Mouse (Mus musculus) thymus, adult 2 months (tissue): ENCODE measurements around the gene Jph4. TPM values are rescaled to one million over a fixed set of nuclear protein-coding genes. Genes with fewer than 3 reads are reported as not detected.

Experiments used
- DNase-seq: peaks from one replicate; pipeline ENCODE4 v3.0.0; 2021
- H3K27ac ChIP-seq: fragments of 200-500 bp; 2 replicates; pipeline ENCODE4 v1.5.1; 2012; ENCODE audit warnings: low read length, control low read depth; ENCODE audit not compliant: control insufficient read depth, insufficient read depth
- H3K27me3 ChIP-seq: fragments of 200-500 bp; 2 replicates; pipeline ENCODE4 v1.6.1; 2012; ENCODE audit warnings: mild to moderate bottlenecking, low read length, moderate library complexity, mixed read lengths; ENCODE audit not compliant: control insufficient read depth, insufficient read depth
- H3K36me3 ChIP-seq: fragments of 200-500 bp; 2 replicates; pipeline ENCODE4 v1.6.1; 2012; ENCODE audit warnings: mild to moderate bottlenecking, low read length, moderate library complexity; ENCODE audit not compliant: control insufficient read depth, insufficient read depth
- H3K4me1 ChIP-seq: fragments of 200-500 bp; replicated peaks from 2 replicates; pipeline ENCODE4 v1.6.1; 2012; ENCODE audit warnings: low read length; ENCODE audit not compliant: control insufficient read depth, insufficient read depth
- H3K4me3 ChIP-seq: fragments of 200-500 bp; 2 replicates; pipeline ENCODE4 v1.5.1; 2012; ENCODE audit warnings: mild to moderate bottlenecking, low read length, control low read depth, moderate library complexity; ENCODE audit not compliant: control insufficient read depth, insufficient read depth
- CTCF ChIP-seq: fragments of 200-500 bp; IDR thresholded peaks from 2 replicates; pipeline ENCODE4 v1.5.1; 2012; ENCODE audit warnings: mild to moderate bottlenecking, control low read depth, low read length, moderate library complexity, borderline replicate concordance; ENCODE audit not compliant: control insufficient read depth, poor library complexity, insufficient read depth; ENCODE audit errors: extremely low read depth
- POLR2A ChIP-seq: fragments of 200-500 bp; IDR thresholded peaks from 2 replicates; pipeline ENCODE4 v1.6.1; 2012; ENCODE audit warnings: mild to moderate bottlenecking, low read length, control low read depth, moderate library complexity; ENCODE audit not compliant: control insufficient read depth, poor library complexity, insufficient read depth; ENCODE audit errors: extremely low read depth
- WGBS: fragments of 180-500 bp; shearing (Covaris S2); methylation state at CpG from one replicate; pipeline ENCODE4 v1.1.7; 2018; 5-methylcytosine and 5-hydroxymethylcytosine counted together
- polyA plus RNA-seq: library from polyadenylated mRNA; depleted of rRNA; stranded (reverse); fragments of >200 nt; gene quantifications from 2 replicates; pipeline ENCODE4 v1.2.3, GENCODE M21; 2012; rRNA removed

Gene Jph4
- polyA plus RNA-seq, 1 experiment, result 0.51 TPM

- no peak for DNase-seq
- H3K4me3 ChIP-seq, result no peak overlapping the region
- H3K36me3 ChIP-seq, result no peaks in the 10 kb centered on the region
- peaks cover 8% of the 10 kb centered on the region for H3K4me1 ChIP-seq
- no peak overlapping the region for H3K27ac ChIP-seq
- 82% methylated on average over 7 of the region's 7 CpGs for WGBS
- H3K27me3 ChIP-seq, result no peaks in the 10 kb centered on the region
- TF ChIP-seq POLR2A, result no peak
- TF ChIP-seq CTCF, result no peak
Observed at GRCm38 (mm10) chr14:55061845-55062244, 54.9 kb downstream of the Jph4 start.

GRCm38 (mm10) chr14:55059931-55060330, 56.8 kb downstream of the Jph4 start:
- Histone ChIP-seq H3K4me1 (peaks cover 8% of the 10 kb centered on the region), H3K27me3 (no peaks in the 10 kb centered on the region), H3K4me3 (no peak overlapping the region), H3K36me3 (no peaks in the 10 kb centered on the region), H3K27ac (no peak overlapping the region)
- TF ChIP-seq CTCF, result no peak
- no peak for TF ChIP-seq POLR2A
- DNase-seq, result no peak
- WGBS, result 88% methylated on average over 5 of the region's 5 CpGs

GRCm38 (mm10) chr14:55059009-55059408, 57.7 kb downstream of the Jph4 start:
- Histone ChIP-seq H3K4me3 (no peak overlapping the region), H3K36me3 (no peaks in the 10 kb centered on the region), H3K4me1 (peaks cover 8% of the 10 kb centered on the region), H3K27me3 (no peaks in the 10 kb centered on the region), H3K27ac (no peak overlapping the region)
- no peak for DNase-seq
- 89% methylated on average over 1 of the region's 1 CpGs for WGBS
- TF ChIP-seq CTCF (no peak), POLR2A (no peak)

Other genes starting within 250 kb of the Jph4 start
- 4.7 and 5.9 TPM in 2 replicates for gene Homez, start 246.0 kb downstream of the Jph4 start, polyA plus RNA-seq
- gene Ppp1r3e, start 239.4 kb downstream of the Jph4 start, polyA plus RNA-seq, result 14.3 and 18.2 TPM in 2 replicates
- 21.4 and 23.5 TPM in 2 replicates for gene Bcl2l2, start 233.6 kb downstream of the Jph4 start, polyA plus RNA-seq
- 0.28 and 1.9 TPM in 2 replicates for gene Gm20521, start 233.5 kb downstream of the Jph4 start, polyA plus RNA-seq
- gene Pabpn1, start 224.4 kb downstream of the Jph4 start, polyA plus RNA-seq, result 190 and 219 TPM in 2 replicates
- gene Slc22a17, start 203.8 kb downstream of the Jph4 start, polyA plus RNA-seq, result 25.7 and 29.9 TPM in 2 replicates
- gene Efs, start 190.8 kb downstream of the Jph4 start, polyA plus RNA-seq, result 20.0 and 25.0 TPM in 2 replicates
- gene Il25, start 184.2 kb downstream of the Jph4 start, polyA plus RNA-seq, result 0.11 and 0.50 TPM in 2 replicates
- gene Cmtm5, start 180.7 kb downstream of the Jph4 start, polyA plus RNA-seq, result 0.67 and 0.92 TPM in 2 replicates
- gene Myh6, start 150.0 kb downstream of the Jph4 start, polyA plus RNA-seq, result 13.4 and 159 TPM in 2 replicates
- not detected in 2 replicates for gene Gm17428, start 140.0 kb downstream of the Jph4 start, polyA plus RNA-seq
- 0.23 and 0.96 TPM in 2 replicates for gene Myh7, start 122.3 kb downstream of the Jph4 start, polyA plus RNA-seq
- gene Ngdn, start 101.5 kb downstream of the Jph4 start, polyA plus RNA-seq, result 24.6 and 31.0 TPM in 2 replicates
- 6.3 and 6.6 TPM in 2 replicates for gene Zfhx2, start 24.6 kb downstream of the Jph4 start, polyA plus RNA-seq
- 6.0 and 6.1 TPM in 2 replicates for gene Thtpa, start 22.2 kb downstream of the Jph4 start, polyA plus RNA-seq
- gene Ap1g2, start 10.3 kb downstream of the Jph4 start, polyA plus RNA-seq, result 91.5 and 94.5 TPM in 2 replicates
- 0.10 and 0.50 TPM in 2 replicates for gene Dhrs2, start 105.1 kb upstream of the Jph4 start, polyA plus RNA-seq